Mouse (Mus musculus): ENCODE measurements at regions not wholly inside any gene's neighbourhood (a gene's known extent, or its start where the extent isn't known, plus 50 kb on each side); places are given as distances from the start of the nearest gene placed in this dataset.

DNA sequence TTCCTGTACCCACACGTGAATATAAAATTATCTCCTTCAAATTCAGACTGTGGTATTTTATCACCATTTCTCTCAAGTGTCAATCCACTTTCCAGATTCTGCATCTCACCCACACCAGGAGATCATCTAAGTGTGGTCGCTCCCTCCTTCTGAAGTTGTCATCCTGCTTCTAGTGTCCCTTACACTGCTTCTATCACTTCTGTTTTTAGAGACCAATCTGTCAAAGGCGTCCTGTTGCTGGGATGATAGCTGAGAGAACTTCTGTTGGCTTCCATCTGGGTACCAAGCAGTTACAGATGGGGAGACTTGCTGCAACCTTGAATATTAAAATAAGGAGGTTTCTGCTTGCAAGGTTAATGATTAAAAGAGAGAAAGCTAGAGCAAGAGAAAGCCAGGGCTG, 1111.2 kb upstream of the Lrrc6 start:
- no peak overlapping the region for H3K27ac ChIP-seq (ENCODE audit: insufficient read depth, low read length)
- H3K4me3 ChIP-seq (replicated peaks; ENCODE audit: insufficient read depth, low read depth, low read length) = no peak overlapping the region
- H3K27me3 ChIP-seq (ENCODE audit: control insufficient read depth, insufficient read depth, low read length) = no peaks in the 10 kb centered on the region
- DNase-seq = no peak
- WGBS = 82% methylated on average over 3 of the region's 3 CpGs
- TF ChIP-seq CTCF (IDR thresholded peaks at IDR 0.05; ENCODE audit: borderline replicate concordance, insufficient read depth, low read depth, low read length) (no peak), POLR2A (IDR thresholded peaks at IDR 0.05; ENCODE audit: borderline replicate concordance, insufficient read depth, low read length) (no peak)
- H3K4me1 ChIP-seq (ENCODE audit: control insufficient read depth, insufficient read depth, low read length) = no peaks in the 10 kb centered on the region

DNA sequence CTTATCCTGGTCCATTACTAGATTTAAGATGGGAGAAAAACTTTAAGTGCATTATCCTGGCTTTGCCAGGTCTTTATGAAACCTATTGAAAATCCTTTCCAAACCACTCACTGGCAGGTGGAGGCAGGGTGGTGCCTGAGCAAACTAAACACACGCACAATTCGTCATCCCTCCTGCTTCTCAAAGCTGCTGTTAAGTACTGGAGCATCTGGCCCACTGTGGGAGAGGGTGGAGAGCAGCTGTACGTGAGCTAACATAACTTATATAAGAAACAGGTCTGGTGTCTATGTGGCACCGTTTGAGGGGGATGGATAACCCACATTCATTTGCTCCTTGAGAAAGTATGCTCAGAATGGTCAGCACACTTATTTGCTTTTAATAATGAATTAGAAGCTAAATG, 1097.7 kb upstream of the Lrrc6 start:
- Histone ChIP-seq H3K4me1 (ENCODE audit: control insufficient read depth, insufficient read depth, low read length) (no peaks in the 10 kb centered on the region), H3K4me3 (replicated peaks; ENCODE audit: insufficient read depth, low read depth, low read length) (no peak overlapping the region), H3K27me3 (ENCODE audit: control insufficient read depth, insufficient read depth, low read length) (no peaks in the 10 kb centered on the region), H3K27ac (ENCODE audit: insufficient read depth, low read length) (no peak overlapping the region)
- no peak for DNase-seq
- WGBS = 41% methylated on average over 4 of the region's 4 CpGs
- TF ChIP-seq CTCF (IDR thresholded peaks at IDR 0.05; ENCODE audit: borderline replicate concordance, insufficient read depth, low read depth, low read length) = no peak
- TF ChIP-seq POLR2A (IDR thresholded peaks at IDR 0.05; ENCODE audit: borderline replicate concordance, insufficient read depth, low read length) = no peak

DNA sequence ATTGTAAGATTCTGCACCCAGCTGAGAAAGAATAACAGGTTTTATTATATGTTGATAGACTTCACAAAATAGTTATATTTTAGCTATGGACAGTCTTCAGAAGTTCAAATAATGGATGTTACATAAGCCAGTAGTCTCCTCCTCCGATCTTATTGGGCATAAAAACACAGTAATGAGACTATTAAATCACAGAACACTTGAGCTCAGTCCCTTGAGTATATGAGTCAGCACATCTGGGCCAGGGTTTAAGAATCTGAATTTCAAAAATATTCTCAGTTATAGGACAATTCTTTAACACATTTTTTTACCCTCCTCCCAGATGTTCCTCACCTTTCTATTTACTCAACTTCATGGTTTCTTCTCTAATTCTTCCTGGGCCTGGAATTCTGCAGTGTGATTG, 1075.9 kb upstream of the Lrrc6 start:
- 81% methylated on average over 1 of the region's 1 CpGs for WGBS
- TF ChIP-seq CTCF (IDR thresholded peaks at IDR 0.05; ENCODE audit: borderline replicate concordance, insufficient read depth, low read depth, low read length) = no peak
- no peak for DNase-seq
- H3K4me3 ChIP-seq (replicated peaks; ENCODE audit: insufficient read depth, low read depth, low read length) = no peak overlapping the region
- H3K27me3 ChIP-seq (ENCODE audit: control insufficient read depth, insufficient read depth, low read length) = no peaks in the 10 kb centered on the region
- H3K27ac ChIP-seq (ENCODE audit: insufficient read depth, low read length) = no peak overlapping the region
- no peaks in the 10 kb centered on the region for H3K4me1 ChIP-seq (ENCODE audit: control insufficient read depth, insufficient read depth, low read length)

DNA sequence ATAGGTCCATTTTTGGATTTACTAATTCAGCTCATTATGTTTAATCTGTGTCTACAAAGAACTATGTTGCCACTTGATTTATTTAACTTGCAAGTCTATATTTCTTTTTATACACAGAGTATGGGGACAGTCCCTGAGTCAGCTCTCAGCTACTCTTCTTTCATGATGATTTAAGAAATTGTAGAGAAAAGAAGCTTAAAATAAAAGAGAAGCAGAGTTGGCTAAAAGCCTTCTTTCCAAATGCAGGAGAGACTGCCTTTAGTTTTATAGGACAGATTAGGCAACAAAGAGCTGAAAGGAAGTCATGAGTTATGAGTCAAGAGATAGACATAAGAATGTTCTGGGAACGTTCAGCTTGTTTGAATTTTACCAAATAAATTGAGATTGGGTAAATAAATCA, 1070.9 kb upstream of the Lrrc6 start:
- WGBS = 75% methylated on average over 1 of the region's 1 CpGs
- Histone ChIP-seq H3K4me1 (ENCODE audit: control insufficient read depth, insufficient read depth, low read length) (no peaks in the 10 kb centered on the region), H3K4me3 (replicated peaks; ENCODE audit: insufficient read depth, low read depth, low read length) (no peak overlapping the region), H3K27me3 (ENCODE audit: control insufficient read depth, insufficient read depth, low read length) (no peaks in the 10 kb centered on the region), H3K27ac (ENCODE audit: insufficient read depth, low read length) (no peak overlapping the region)
- TF ChIP-seq POLR2A (IDR thresholded peaks at IDR 0.05; ENCODE audit: borderline replicate concordance, insufficient read depth, low read length) (no peak), CTCF (IDR thresholded peaks at IDR 0.05; ENCODE audit: borderline replicate concordance, insufficient read depth, low read depth, low read length) (no peak)
- DNase-seq = no peak

DNA sequence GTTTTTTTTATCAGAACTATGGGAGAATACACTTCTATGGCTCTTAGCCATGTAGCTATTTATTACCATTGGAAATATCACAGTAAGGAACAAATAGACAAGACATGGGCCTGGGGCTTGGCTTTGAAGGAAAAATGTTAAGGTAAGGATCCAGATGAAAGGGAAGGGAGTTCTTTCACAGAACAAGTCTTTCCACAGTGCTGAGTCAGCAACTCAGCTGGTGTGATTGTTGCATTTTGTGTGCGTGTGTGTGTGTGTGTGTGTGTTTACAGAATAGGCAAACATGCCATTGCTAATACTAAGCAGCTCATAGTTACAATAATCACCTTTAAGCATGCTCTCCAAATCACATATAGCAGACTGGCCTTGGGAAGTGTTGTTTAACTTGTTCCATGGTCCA, 1056.6 kb upstream of the Lrrc6 start:
- TF ChIP-seq CTCF (IDR thresholded peaks at IDR 0.05; ENCODE audit: borderline replicate concordance, insufficient read depth, low read depth, low read length) (no peak), POLR2A (IDR thresholded peaks at IDR 0.05; ENCODE audit: borderline replicate concordance, insufficient read depth, low read length) (no peak)
- WGBS = 89% methylated on average over 1 of the region's 1 CpGs
- Histone ChIP-seq H3K4me3 (replicated peaks; ENCODE audit: insufficient read depth, low read depth, low read length) (no peak overlapping the region), H3K27me3 (ENCODE audit: control insufficient read depth, insufficient read depth, low read length) (no peaks in the 10 kb centered on the region), H3K4me1 (ENCODE audit: control insufficient read depth, insufficient read depth, low read length) (no peaks in the 10 kb centered on the region), H3K27ac (ENCODE audit: insufficient read depth, low read length) (no peak overlapping the region)
- no peak for DNase-seq

DNA sequence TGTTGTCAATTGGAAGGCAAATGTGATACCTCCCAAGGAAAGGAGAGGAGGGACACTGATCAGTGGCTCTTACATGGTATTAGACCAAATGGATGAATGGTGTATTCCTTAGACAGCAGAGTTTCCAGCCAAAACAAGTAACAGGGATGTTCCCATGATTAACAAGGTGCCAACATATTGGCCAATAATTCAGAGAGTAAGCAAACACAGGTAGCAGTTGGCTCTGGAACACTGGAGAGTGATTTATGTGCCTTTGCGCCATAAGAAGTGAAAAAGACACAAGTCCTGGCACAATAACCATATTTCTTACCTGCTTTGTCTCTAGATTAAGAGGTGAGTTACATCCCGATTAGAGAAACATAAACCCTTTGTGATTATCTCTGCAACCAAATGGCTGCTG, 1051.2 kb upstream of the Lrrc6 start:
- DNase-seq = no peak
- TF ChIP-seq CTCF (IDR thresholded peaks at IDR 0.05; ENCODE audit: borderline replicate concordance, insufficient read depth, low read depth, low read length) = no peak
- TF ChIP-seq POLR2A (IDR thresholded peaks at IDR 0.05; ENCODE audit: borderline replicate concordance, insufficient read depth, low read length) = no peak
- H3K4me3 ChIP-seq (replicated peaks; ENCODE audit: insufficient read depth, low read depth, low read length) = no peak overlapping the region
- no peak overlapping the region for H3K27ac ChIP-seq (ENCODE audit: insufficient read depth, low read length)
- H3K4me1 ChIP-seq (ENCODE audit: control insufficient read depth, insufficient read depth, low read length) = no peaks in the 10 kb centered on the region
- WGBS = 97% methylated on average over 2 of the region's 2 CpGs
- no peaks in the 10 kb centered on the region for H3K27me3 ChIP-seq (ENCODE audit: control insufficient read depth, insufficient read depth, low read length)

DNA sequence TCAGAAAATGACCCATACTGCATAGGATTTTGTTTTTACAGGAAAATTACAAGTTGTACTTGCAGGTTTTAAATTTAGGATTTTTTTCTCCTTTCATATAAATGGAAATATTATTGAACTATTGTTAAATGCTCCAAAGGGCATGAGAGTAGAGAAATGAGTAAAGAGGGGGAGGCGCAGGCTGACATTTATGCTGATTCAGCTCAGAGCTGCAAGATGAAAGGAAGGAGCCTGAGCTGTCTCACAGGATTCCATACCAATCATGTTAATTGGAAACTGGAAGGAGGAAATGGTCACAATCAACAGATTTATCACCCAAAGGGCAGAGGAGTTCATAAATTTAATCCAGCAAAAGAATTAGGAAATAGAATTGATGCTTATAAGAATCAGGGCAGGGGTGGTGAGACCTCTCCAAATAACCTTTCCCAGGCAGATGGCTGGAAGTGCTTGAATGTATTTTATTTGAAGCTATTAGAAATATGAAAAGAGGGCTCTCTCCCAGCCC, 1046.2 kb upstream of the Lrrc6 start:
- DNase-seq = no peak
- no peak overlapping the region for H3K27ac ChIP-seq (ENCODE audit: insufficient read depth, low read length)
- no peaks in the 10 kb centered on the region for H3K4me1 ChIP-seq (ENCODE audit: control insufficient read depth, insufficient read depth, low read length)
- H3K4me3 ChIP-seq (replicated peaks; ENCODE audit: insufficient read depth, low read depth, low read length) = no peak overlapping the region
- TF ChIP-seq CTCF (IDR thresholded peaks at IDR 0.05; ENCODE audit: borderline replicate concordance, insufficient read depth, low read depth, low read length) = no peak
- TF ChIP-seq POLR2A (IDR thresholded peaks at IDR 0.05; ENCODE audit: borderline replicate concordance, insufficient read depth, low read length) = no peak
- 100% methylated on average over 1 of the region's 1 CpGs for WGBS
- H3K27me3 ChIP-seq (ENCODE audit: control insufficient read depth, insufficient read depth, low read length) = no peaks in the 10 kb centered on the region; the same call in 1 of the 2 replicates

DNA sequence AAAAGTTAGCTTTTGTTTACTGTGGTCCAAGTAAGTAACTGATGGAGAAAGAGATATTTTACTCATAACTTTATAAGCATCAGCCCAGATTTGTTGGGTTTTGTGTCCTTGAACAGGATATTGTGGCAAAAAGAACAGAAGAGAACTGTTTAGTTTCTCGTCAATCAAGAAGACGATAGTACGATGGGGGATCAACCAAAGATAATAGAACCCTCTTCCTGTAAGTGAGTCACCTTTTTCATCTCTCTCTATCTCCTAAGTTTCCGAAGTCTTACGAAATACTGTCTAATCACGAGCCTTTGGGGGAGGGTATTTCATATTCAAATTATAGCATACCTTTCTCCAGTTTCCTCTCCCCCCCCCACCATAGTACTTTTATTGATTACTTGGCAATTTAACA, 1045.0 kb upstream of the Lrrc6 start:
- 93% methylated on average over 6 of the region's 6 CpGs for WGBS
- no peak for DNase-seq
- Histone ChIP-seq H3K27me3 (ENCODE audit: control insufficient read depth, insufficient read depth, low read length) (no peaks in the 10 kb centered on the region; the same call in 1 of the 2 replicates), H3K4me1 (ENCODE audit: control insufficient read depth, insufficient read depth, low read length) (no peaks in the 10 kb centered on the region), H3K27ac (ENCODE audit: insufficient read depth, low read length) (no peak overlapping the region), H3K4me3 (replicated peaks; ENCODE audit: insufficient read depth, low read depth, low read length) (no peak overlapping the region)
- TF ChIP-seq POLR2A (IDR thresholded peaks at IDR 0.05; ENCODE audit: borderline replicate concordance, insufficient read depth, low read length) (no peak), CTCF (IDR thresholded peaks at IDR 0.05; ENCODE audit: borderline replicate concordance, insufficient read depth, low read depth, low read length) (no peak)
